Mouse (Mus musculus): ENCODE measurements around the gene Plcxd2. TPM values are rescaled to one million over a fixed set of nuclear protein-coding genes. Genes with fewer than 3 reads are reported as not detected.

The Plcxd2 gene
- polyA plus RNA-seq, 1 experiment from 2014 or later, result 1.6 TPM

DNA sequence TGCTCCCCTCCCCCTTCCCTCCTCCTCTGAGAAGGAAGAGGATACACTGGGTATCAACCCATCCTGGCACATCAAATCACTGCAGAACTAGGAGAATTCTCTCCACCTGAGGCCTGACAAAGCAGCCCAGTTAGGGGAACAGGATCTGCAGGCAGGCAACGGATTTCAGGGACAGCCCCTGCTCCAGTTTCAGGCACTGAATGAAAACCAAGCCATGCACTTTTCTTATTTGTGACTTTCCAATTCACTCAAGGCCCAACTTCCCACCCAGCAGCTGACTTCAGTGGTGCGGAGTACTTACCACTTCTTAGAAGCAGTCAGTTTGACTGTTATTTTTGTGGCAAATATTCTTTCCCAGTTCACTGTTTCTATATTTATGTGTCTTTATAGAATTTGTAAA is 69.3 kb downstream of the Plcxd2 start:
- peaks cover 5% of the 10 kb centered on the region; the same call in 1 of the 2 replicates for H3K9me3 ChIP-seq (ENCODE audit: control insufficient read depth, low read length)
- H3K27ac ChIP-seq (replicated peaks; ENCODE audit: low read depth, low read length), result no peak overlapping the region
- H3K4me2 ChIP-seq (ENCODE audit: low read depth, low read length), result no peak overlapping the region
- H3K36me3 ChIP-seq (ENCODE audit: control insufficient read depth, insufficient read depth, low read length), result no peaks in the 10 kb centered on the region
- H3K9ac ChIP-seq (ENCODE audit: low read depth, low read length), result no peak overlapping the region
- no peak for ATAC-seq (ENCODE audit: low read depth)
- no peak for DNase-seq (ENCODE audit: low spot score)
- H3K4me1 ChIP-seq (ENCODE audit: control insufficient read depth, insufficient read depth, low read length), result peaks cover 5% of the 10 kb centered on the region; the same call in 1 of the 2 replicates
- no peak overlapping the region for H3K4me3 ChIP-seq (ENCODE audit: low read depth, low read length)
- H3K27me3 ChIP-seq (replicated peaks; ENCODE audit: control insufficient read depth, insufficient read depth, low read length), result no peaks in the 10 kb centered on the region
- 66% methylated on average over 2 of the region's 2 CpGs for WGBS

DNA sequence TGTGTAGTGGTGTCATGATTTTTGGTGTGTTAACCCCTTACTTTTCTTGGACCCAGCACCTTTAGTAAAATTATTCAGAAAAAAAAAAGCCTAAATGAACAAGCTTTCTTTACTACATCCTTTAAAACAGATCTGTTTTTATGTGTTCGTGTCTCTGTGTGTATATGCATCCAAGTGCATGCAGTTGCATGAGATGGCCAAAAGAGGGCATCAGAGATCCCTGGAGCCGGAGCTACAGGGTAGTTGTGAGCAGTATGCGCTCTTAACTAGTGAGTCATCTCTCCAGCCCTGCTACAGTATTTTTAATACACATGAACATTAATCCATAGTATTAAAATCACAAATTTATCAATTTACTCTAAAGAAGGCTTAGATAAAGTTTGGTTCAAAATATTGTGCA is 70.6 kb downstream of the Plcxd2 start:
- no peaks in the 10 kb centered on the region for H3K36me3 ChIP-seq (ENCODE audit: control insufficient read depth, insufficient read depth, low read length)
- DNase-seq (ENCODE audit: low spot score), result no peak
- H3K27ac ChIP-seq (replicated peaks; ENCODE audit: low read depth, low read length), result no peak overlapping the region
- peaks cover 5% of the 10 kb centered on the region; the same call in 1 of the 2 replicates for H3K9me3 ChIP-seq (ENCODE audit: control insufficient read depth, low read length)
- H3K4me2 ChIP-seq (ENCODE audit: low read depth, low read length), result no peak overlapping the region
- no peak for ATAC-seq (ENCODE audit: low read depth)
- no peak overlapping the region for H3K4me3 ChIP-seq (ENCODE audit: low read depth, low read length)
- WGBS, result 95% methylated on average over 3 of the region's 3 CpGs
- no peaks in the 10 kb centered on the region for H3K27me3 ChIP-seq (replicated peaks; ENCODE audit: control insufficient read depth, insufficient read depth, low read length)
- no peak overlapping the region for H3K9ac ChIP-seq (ENCODE audit: low read depth, low read length)
- H3K4me1 ChIP-seq (ENCODE audit: control insufficient read depth, insufficient read depth, low read length), result peaks cover 15% of the 10 kb centered on the region

DNA sequence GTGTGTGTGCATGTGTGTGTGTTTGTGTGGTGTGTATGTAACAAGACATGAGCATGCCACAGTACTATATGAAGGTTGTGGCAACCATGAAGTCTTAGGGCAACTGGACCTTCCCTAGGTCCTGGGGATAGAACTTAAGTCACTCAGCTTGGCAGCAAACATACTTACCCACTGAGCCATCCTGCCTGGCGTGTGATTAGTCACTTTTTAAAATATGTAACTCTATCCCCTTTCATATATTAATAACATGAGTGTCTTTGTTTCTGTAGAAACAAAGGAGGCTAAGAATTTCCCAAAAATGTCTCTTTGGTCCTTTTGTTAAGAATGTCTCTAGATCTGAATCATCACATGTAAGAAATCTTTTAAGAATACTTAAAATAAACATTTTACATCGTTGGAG is 72.6 kb downstream of the Plcxd2 start:
- no peak overlapping the region for H3K9ac ChIP-seq (ENCODE audit: low read depth, low read length)
- no peak for DNase-seq (ENCODE audit: low spot score)
- H3K4me1 ChIP-seq (ENCODE audit: control insufficient read depth, insufficient read depth, low read length), result peaks cover 18% of the 10 kb centered on the region
- H3K27me3 ChIP-seq (replicated peaks; ENCODE audit: control insufficient read depth, insufficient read depth, low read length), result no peaks in the 10 kb centered on the region
- no peaks in the 10 kb centered on the region for H3K36me3 ChIP-seq (ENCODE audit: control insufficient read depth, insufficient read depth, low read length)
- H3K4me2 ChIP-seq (ENCODE audit: low read depth, low read length), result no peak overlapping the region
- 49% methylated on average over 2 of the region's 2 CpGs for WGBS
- ATAC-seq (ENCODE audit: low read depth), result no peak
- H3K9me3 ChIP-seq (ENCODE audit: control insufficient read depth, low read length), result peaks cover 5% of the 10 kb centered on the region; the same call in 1 of the 2 replicates
- H3K4me3 ChIP-seq (ENCODE audit: low read depth, low read length), result no peak overlapping the region
- H3K27ac ChIP-seq (replicated peaks; ENCODE audit: low read depth, low read length), result no peak overlapping the region

DNA sequence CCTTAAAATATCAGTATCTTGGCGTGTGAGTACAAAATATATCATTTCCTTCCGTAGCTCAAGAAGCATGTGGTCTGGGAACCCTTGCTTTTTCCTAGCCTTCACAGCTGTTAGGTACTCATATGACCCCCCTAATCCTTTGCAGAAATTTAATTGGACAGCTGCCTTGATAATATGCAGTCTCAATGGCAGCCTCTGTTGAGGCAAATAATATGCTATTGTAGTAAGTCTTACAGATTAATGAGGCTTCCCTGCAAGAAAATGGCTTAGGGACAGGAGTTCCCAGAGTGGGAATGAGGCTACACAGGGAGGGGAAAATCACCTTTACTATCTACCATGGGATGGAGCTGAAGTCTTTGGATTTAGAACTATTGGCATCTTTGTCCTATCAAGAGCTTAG is 73.5 kb downstream of the Plcxd2 start:
- peak; percentile 85 for ATAC-seq (ENCODE audit: low read depth)
- Histone ChIP-seq H3K4me3 (ENCODE audit: low read depth, low read length) (no peak overlapping the region), H3K9me3 (ENCODE audit: control insufficient read depth, low read length) (peaks cover 5% of the 10 kb centered on the region; the same call in 1 of the 2 replicates), H3K4me1 (ENCODE audit: control insufficient read depth, insufficient read depth, low read length) (peaks cover 18% of the 10 kb centered on the region), H3K4me2 (ENCODE audit: low read depth, low read length) (0 out of 2 replicates have a peak overlapping the region, but pooled peaks have one; percentile 1), H3K36me3 (ENCODE audit: control insufficient read depth, insufficient read depth, low read length) (no peaks in the 10 kb centered on the region), H3K27me3 (replicated peaks; ENCODE audit: control insufficient read depth, insufficient read depth, low read length) (no peaks in the 10 kb centered on the region), H3K27ac (replicated peaks; ENCODE audit: low read depth, low read length) (peak overlapping the region; percentile 76), H3K9ac (ENCODE audit: low read depth, low read length) (no peak overlapping the region)
- peak; percentile 91 for DNase-seq (ENCODE audit: low spot score)
- 42% methylated on average over 2 of the region's 2 CpGs for WGBS

DNA sequence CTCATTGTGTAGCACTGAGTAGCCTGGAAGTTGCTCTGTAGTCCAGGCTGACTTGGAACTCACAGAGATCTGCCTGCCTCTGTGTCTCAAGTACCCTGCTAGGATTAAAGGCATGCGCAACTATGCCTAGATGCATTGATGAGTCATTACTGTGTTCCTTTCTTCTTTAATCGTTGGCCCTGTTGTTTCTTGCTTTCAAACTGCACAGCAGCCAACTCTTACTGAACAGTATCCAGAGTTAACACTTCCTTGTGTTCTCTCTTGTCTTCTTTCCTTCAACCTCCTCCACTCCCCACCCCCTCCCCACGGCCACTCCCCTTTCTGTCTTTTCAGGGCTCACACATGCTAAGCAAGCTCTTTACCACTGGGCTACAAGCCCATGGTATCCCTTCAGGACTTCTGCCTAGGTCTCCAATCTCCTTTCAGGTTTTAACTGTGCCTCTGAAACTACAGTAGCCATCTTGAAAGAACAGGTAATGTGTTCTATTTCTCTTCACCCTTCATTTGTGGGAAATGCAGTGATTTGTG is 74.0 kb downstream of the Plcxd2 start:
- H3K4me3 ChIP-seq (ENCODE audit: low read depth, low read length), result no peak overlapping the region
- H3K9ac ChIP-seq (ENCODE audit: low read depth, low read length), result no peak overlapping the region
- 71% methylated on average over 3 of the region's 3 CpGs for WGBS
- DNase-seq (ENCODE audit: low spot score), result no peak
- peak; percentile 60 for ATAC-seq (ENCODE audit: low read depth)
- H3K9me3 ChIP-seq (ENCODE audit: control insufficient read depth, low read length), result peaks cover 5% of the 10 kb centered on the region; the same call in 1 of the 2 replicates
- H3K4me2 ChIP-seq (ENCODE audit: low read depth, low read length), result 0 out of 2 replicates have a peak overlapping the region, but pooled peaks have one; percentile 1
- peaks cover 18% of the 10 kb centered on the region for H3K4me1 ChIP-seq (ENCODE audit: control insufficient read depth, insufficient read depth, low read length)
- no peaks in the 10 kb centered on the region for H3K36me3 ChIP-seq (ENCODE audit: control insufficient read depth, insufficient read depth, low read length)
- no peaks in the 10 kb centered on the region for H3K27me3 ChIP-seq (replicated peaks; ENCODE audit: control insufficient read depth, insufficient read depth, low read length)
- peak overlapping the region; percentile 76 for H3K27ac ChIP-seq (replicated peaks; ENCODE audit: low read depth, low read length)

DNA sequence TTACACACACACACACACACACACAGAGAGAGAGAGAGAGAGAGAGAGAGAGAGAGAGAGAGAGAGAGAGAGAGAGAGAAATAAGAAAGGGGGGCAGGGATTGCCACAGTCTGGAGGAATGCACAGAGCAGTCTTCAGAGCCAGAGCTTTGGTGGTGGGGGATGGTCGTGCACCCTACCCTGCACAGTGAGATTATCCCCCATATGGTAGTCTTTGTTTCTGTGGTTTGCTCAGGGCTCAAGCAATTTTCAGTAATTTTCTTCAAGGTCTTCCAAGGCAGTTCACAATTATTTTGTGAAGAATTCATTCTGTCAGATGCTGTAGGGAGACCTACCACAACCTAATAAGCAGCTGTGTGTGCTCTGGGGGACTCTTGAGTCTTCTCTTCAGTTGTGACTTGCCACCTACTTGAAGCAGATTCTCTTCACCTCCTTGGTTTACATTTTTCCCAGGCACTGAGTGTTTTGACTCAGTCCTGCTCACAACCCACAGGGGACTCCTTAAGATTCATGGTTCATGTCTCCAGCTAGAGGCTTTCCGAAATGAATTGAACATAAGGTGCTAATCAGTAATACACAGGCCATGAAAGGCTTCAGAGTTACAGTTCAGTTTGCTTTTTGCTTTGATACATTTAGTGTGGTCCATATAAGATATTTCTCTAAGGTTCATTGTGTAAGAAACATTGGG is 75.2 kb downstream of the Plcxd2 start:
- DNase-seq (ENCODE audit: low spot score), result peak; percentile 80
- 4% methylated on average over 2 of the region's 2 CpGs for WGBS

DNA sequence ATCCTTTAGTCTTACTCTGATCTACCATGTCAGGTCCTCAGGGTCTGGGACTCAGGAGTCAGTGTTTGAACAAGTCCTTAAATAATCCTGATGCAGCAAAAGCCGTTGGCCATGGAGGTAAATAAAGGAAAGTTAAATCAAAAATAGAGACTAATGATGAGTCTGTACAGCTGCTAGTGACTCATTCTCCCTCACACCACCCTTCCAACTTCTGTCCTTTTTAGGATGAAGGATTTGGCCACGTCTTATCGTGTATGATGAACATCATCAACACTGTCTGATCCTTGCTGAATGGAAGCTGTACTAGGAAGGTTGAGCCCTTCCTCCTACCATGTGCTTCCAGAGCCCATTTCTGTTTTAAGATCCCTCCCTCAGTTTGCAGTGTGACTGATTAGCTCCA is 79.7 kb downstream of the Plcxd2 start:
- no peak for DNase-seq (ENCODE audit: low spot score)
- Histone ChIP-seq H3K27me3 (replicated peaks; ENCODE audit: control insufficient read depth, insufficient read depth, low read length) (no peaks in the 10 kb centered on the region), H3K36me3 (ENCODE audit: control insufficient read depth, insufficient read depth, low read length) (no peaks in the 10 kb centered on the region), H3K9me3 (ENCODE audit: control insufficient read depth, low read length) (no peaks in the 10 kb centered on the region), H3K9ac (ENCODE audit: low read depth, low read length) (no peak overlapping the region), H3K4me2 (ENCODE audit: low read depth, low read length) (no peak overlapping the region), H3K27ac (replicated peaks; ENCODE audit: low read depth, low read length) (no peak overlapping the region), H3K4me1 (ENCODE audit: control insufficient read depth, insufficient read depth, low read length) (peaks cover 31% of the 10 kb centered on the region), H3K4me3 (ENCODE audit: low read depth, low read length) (no peak overlapping the region)
- 76% methylated on average over 3 of the region's 3 CpGs for WGBS
- ATAC-seq (ENCODE audit: low read depth), result no peak

More for the DNA sequence above, 75.2 kb downstream of the Plcxd2 start:
- peak; percentile 87 for ATAC-seq (ENCODE audit: low read depth)
- no peak overlapping the region for H3K4me3 ChIP-seq (ENCODE audit: low read depth, low read length)
- H3K4me2 ChIP-seq (ENCODE audit: low read depth, low read length), result no peak overlapping the region
- peaks cover 5% of the 10 kb centered on the region; the same call in 1 of the 2 replicates for H3K9me3 ChIP-seq (ENCODE audit: control insufficient read depth, low read length)
- no peaks in the 10 kb centered on the region for H3K36me3 ChIP-seq (ENCODE audit: control insufficient read depth, insufficient read depth, low read length)
- H3K9ac ChIP-seq (ENCODE audit: low read depth, low read length), result no peak overlapping the region
- H3K27me3 ChIP-seq (replicated peaks; ENCODE audit: control insufficient read depth, insufficient read depth, low read length), result no peaks in the 10 kb centered on the region
- peak overlapping the region; percentile 63 for H3K27ac ChIP-seq (replicated peaks; ENCODE audit: low read depth, low read length)
- H3K4me1 ChIP-seq (ENCODE audit: control insufficient read depth, insufficient read depth, low read length), result peaks cover 22% of the 10 kb centered on the region

DNA sequence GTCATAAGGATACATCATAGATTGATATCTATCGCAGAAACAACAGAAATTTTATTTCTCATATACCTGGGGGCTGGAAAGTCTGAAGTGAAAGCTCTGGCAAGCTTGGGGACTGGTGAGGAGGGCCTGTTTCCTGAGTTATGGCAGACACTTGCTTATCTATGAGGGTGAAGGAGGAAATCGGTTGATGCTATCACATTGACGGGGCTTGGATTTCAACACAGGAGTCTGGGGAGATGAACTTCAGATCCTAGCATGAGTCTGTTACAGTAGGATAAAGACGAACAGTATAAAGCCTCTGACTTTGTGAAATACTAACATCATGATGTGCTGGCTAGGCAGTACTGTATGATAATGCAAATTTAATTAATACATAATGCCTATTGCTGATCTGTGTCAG is 81.9 kb downstream of the Plcxd2 start:
- ATAC-seq (ENCODE audit: low read depth) (no peak), DNase-seq (ENCODE audit: low spot score) (no peak)
- Histone ChIP-seq H3K27me3 (replicated peaks; ENCODE audit: control insufficient read depth, insufficient read depth, low read length) (no peaks in the 10 kb centered on the region), H3K4me2 (ENCODE audit: low read depth, low read length) (no peak overlapping the region), H3K4me1 (ENCODE audit: control insufficient read depth, insufficient read depth, low read length) (peaks cover 30% of the 10 kb centered on the region), H3K4me3 (ENCODE audit: low read depth, low read length) (no peak overlapping the region), H3K27ac (replicated peaks; ENCODE audit: low read depth, low read length) (no peak overlapping the region; the same call in 1 of the 2 replicates), H3K9me3 (ENCODE audit: control insufficient read depth, low read length) (no peaks in the 10 kb centered on the region), H3K36me3 (ENCODE audit: control insufficient read depth, insufficient read depth, low read length) (no peaks in the 10 kb centered on the region), H3K9ac (ENCODE audit: low read depth, low read length) (no peak overlapping the region)
- WGBS, result 70% methylated on average over 4 of the region's 4 CpGs

All from embryonic facial prominence, embryonic 14.5 days (tissue).